Mouse (Mus musculus): Measurements from ENCODE around the gene Tesk1. TPM values are rescaled to one million over a fixed set of nuclear protein-coding genes. Genes with fewer than 3 reads are reported as not detected.
A peak's percentile ranks its signal among the peaks of the same experiment; 100 is the strongest.

The Tesk1 gene
- polyA plus RNA-seq, 1 experiment, result 59.0 TPM

GRCm38 (mm10) chr4:43453413-43453812, 11.7 kb downstream of the Tesk1 start:
- Histone ChIP-seq H3K4me3 (ENCODE audit: insufficient read depth, low read depth, low read length) (peak overlapping the region; percentile 18; the same call in 1 of the 2 replicates), H3K36me3 (ENCODE audit: control insufficient read depth, insufficient read depth, low read length) (no peaks in the 10 kb centered on the region), H3K4me1 (ENCODE audit: control insufficient read depth, insufficient read depth, low read length) (peaks cover 5% of the 10 kb centered on the region; the same call in 1 of the 2 replicates), H3K27me3 (replicated peaks; ENCODE audit: control insufficient read depth, insufficient read depth, low read length) (no peaks in the 10 kb centered on the region), H3K27ac (ENCODE audit: insufficient read depth, low read depth, low read length) (no peak overlapping the region)
- DNase-seq, result no peak
- TF ChIP-seq CTCF (conservative IDR thresholded peaks at IDR 0.05; ENCODE audit: insufficient read depth, insufficient read length, low read depth, low read length) (no peak), POLR2A (IDR thresholded peaks at IDR 0.05; ENCODE audit: low read depth, low read length) (no peak)
- WGBS, result 2% methylated on average over 18 of the region's 18 CpGs

GRCm38 (mm10) chr4:43454041-43454836, 12.5 kb downstream of the Tesk1 start, which contains the start of gene Cd72:
Cd72 (minus strand) TSS chr4:43454628.
- 24% methylated on average over 20 of the region's 20 CpGs for WGBS
- no peaks in the 10 kb centered on the region for H3K36me3 ChIP-seq (ENCODE audit: control insufficient read depth, insufficient read depth, low read length)
- H3K4me3 ChIP-seq (ENCODE audit: insufficient read depth, low read depth, low read length), result peak within 1 kb of the TSS; percentile 18
- H3K4me1 ChIP-seq (ENCODE audit: control insufficient read depth, insufficient read depth, low read length), result peaks cover 5% of the 10 kb centered on the region; the same call in 1 of the 2 replicates
- TF ChIP-seq POLR2A (IDR thresholded peaks at IDR 0.05; ENCODE audit: low read depth, low read length), result no peak
- no peak for TF ChIP-seq CTCF (conservative IDR thresholded peaks at IDR 0.05; ENCODE audit: insufficient read depth, insufficient read length, low read depth, low read length)
- DNase-seq, result peak; percentile 46
- H3K27ac ChIP-seq (ENCODE audit: insufficient read depth, low read depth, low read length), result no peak within 1 kb of the TSS
- no peaks in the 10 kb centered on the region for H3K27me3 ChIP-seq (replicated peaks; ENCODE audit: control insufficient read depth, insufficient read depth, low read length)

- H3K27ac ChIP-seq (ENCODE audit: insufficient read depth, low read depth, low read length), result no peak overlapping the region
- no peak for DNase-seq
- H3K36me3 ChIP-seq (ENCODE audit: control insufficient read depth, insufficient read depth, low read length), result no peaks in the 10 kb centered on the region
- TF ChIP-seq POLR2A (IDR thresholded peaks at IDR 0.05; ENCODE audit: low read depth, low read length) (no peak), CTCF (conservative IDR thresholded peaks at IDR 0.05; ENCODE audit: insufficient read depth, insufficient read length, low read depth, low read length) (no peak)
- H3K4me3 ChIP-seq (ENCODE audit: insufficient read depth, low read depth, low read length), result no peak overlapping the region
- H3K4me1 ChIP-seq (ENCODE audit: control insufficient read depth, insufficient read depth, low read length), result peaks cover 5% of the 10 kb centered on the region; the same call in 1 of the 2 replicates
- no peaks in the 10 kb centered on the region for H3K27me3 ChIP-seq (replicated peaks; ENCODE audit: control insufficient read depth, insufficient read depth, low read length)
- WGBS, result 56% methylated on average over 4 of the region's 4 CpGs
These were observed 14.7 kb downstream of the Tesk1 start for GRCm38 (mm10) chr4:43456470-43456869.

GRCm38 (mm10) chr4:43457124-43457523, 15.4 kb downstream of the Tesk1 start:
- Histone ChIP-seq H3K27me3 (replicated peaks; ENCODE audit: control insufficient read depth, insufficient read depth, low read length) (no peaks in the 10 kb centered on the region), H3K27ac (ENCODE audit: insufficient read depth, low read depth, low read length) (no peak overlapping the region), H3K4me3 (ENCODE audit: insufficient read depth, low read depth, low read length) (no peak overlapping the region), H3K4me1 (ENCODE audit: control insufficient read depth, insufficient read depth, low read length) (peaks cover 5% of the 10 kb centered on the region; the same call in 1 of the 2 replicates), H3K36me3 (ENCODE audit: control insufficient read depth, insufficient read depth, low read length) (no peaks in the 10 kb centered on the region)
- 21% methylated on average over 8 of the region's 8 CpGs for WGBS
- DNase-seq, result no peak
- TF ChIP-seq POLR2A (IDR thresholded peaks at IDR 0.05; ENCODE audit: low read depth, low read length), result no peak
- TF ChIP-seq CTCF (conservative IDR thresholded peaks at IDR 0.05; ENCODE audit: insufficient read depth, insufficient read length, low read depth, low read length), result no peak

- Histone ChIP-seq H3K27ac (ENCODE audit: insufficient read depth, low read depth, low read length) (no peak overlapping the region), H3K27me3 (replicated peaks; ENCODE audit: control insufficient read depth, insufficient read depth, low read length) (no peaks in the 10 kb centered on the region), H3K36me3 (ENCODE audit: control insufficient read depth, insufficient read depth, low read length) (no peaks in the 10 kb centered on the region), H3K4me3 (ENCODE audit: insufficient read depth, low read depth, low read length) (no peak overlapping the region), H3K4me1 (ENCODE audit: control insufficient read depth, insufficient read depth, low read length) (no peaks in the 10 kb centered on the region)
- no peak for TF ChIP-seq POLR2A (IDR thresholded peaks at IDR 0.05; ENCODE audit: low read depth, low read length)
- TF ChIP-seq CTCF (conservative IDR thresholded peaks at IDR 0.05; ENCODE audit: insufficient read depth, insufficient read length, low read depth, low read length), result no peak
- no peak for DNase-seq
- 94% methylated on average over 5 of the region's 5 CpGs for WGBS
These were observed 21.4 kb downstream of the Tesk1 start for GRCm38 (mm10) chr4:43463102-43463501.

- DNase-seq, result no peak
- no peaks in the 10 kb centered on the region for H3K36me3 ChIP-seq (ENCODE audit: control insufficient read depth, insufficient read depth, low read length)
- 89% methylated on average over 6 of the region's 6 CpGs for WGBS
These were observed 24.2 kb downstream of the Tesk1 start for GRCm38 (mm10) chr4:43465935-43466334.

GRCm38 (mm10) chr4:43466872-43467271, 25.1 kb downstream of the Tesk1 start:
- no peak for DNase-seq
- no peaks in the 10 kb centered on the region for H3K27me3 ChIP-seq (replicated peaks; ENCODE audit: control insufficient read depth, insufficient read depth, low read length)
- no peak overlapping the region for H3K4me3 ChIP-seq (ENCODE audit: insufficient read depth, low read depth, low read length)
- H3K27ac ChIP-seq (ENCODE audit: insufficient read depth, low read depth, low read length), result no peak overlapping the region
- no peaks in the 10 kb centered on the region for H3K36me3 ChIP-seq (ENCODE audit: control insufficient read depth, insufficient read depth, low read length)
- H3K4me1 ChIP-seq (ENCODE audit: control insufficient read depth, insufficient read depth, low read length), result no peaks in the 10 kb centered on the region
- TF ChIP-seq CTCF (conservative IDR thresholded peaks at IDR 0.05; ENCODE audit: insufficient read depth, insufficient read length, low read depth, low read length), result no peak
- TF ChIP-seq POLR2A (IDR thresholded peaks at IDR 0.05; ENCODE audit: low read depth, low read length), result no peak
- 87% methylated on average over 7 of the region's 7 CpGs for WGBS

More at GRCm38 (mm10) chr4:43465935-43466334, 24.2 kb downstream of the Tesk1 start:
- no peak for TF ChIP-seq POLR2A (IDR thresholded peaks at IDR 0.05; ENCODE audit: low read depth, low read length)
- TF ChIP-seq CTCF (conservative IDR thresholded peaks at IDR 0.05; ENCODE audit: insufficient read depth, insufficient read length, low read depth, low read length), result no peak
- no peaks in the 10 kb centered on the region for H3K27me3 ChIP-seq (replicated peaks; ENCODE audit: control insufficient read depth, insufficient read depth, low read length)
- no peaks in the 10 kb centered on the region for H3K4me1 ChIP-seq (ENCODE audit: control insufficient read depth, insufficient read depth, low read length)
- H3K4me3 ChIP-seq (ENCODE audit: insufficient read depth, low read depth, low read length), result no peak overlapping the region
- H3K27ac ChIP-seq (ENCODE audit: insufficient read depth, low read depth, low read length), result no peak overlapping the region

All from kidney, adult 2 months (tissue).